Mouse (Mus musculus): ENCODE data around the gene Cep85l. TPM values are rescaled to one million over a fixed set of nuclear protein-coding genes. Genes with fewer than 3 reads are reported as not detected.

Gene Cep85l
- total and polyA plus RNA-seq, 2 experiments, result 3.9 to 30.8 TPM

DNA sequence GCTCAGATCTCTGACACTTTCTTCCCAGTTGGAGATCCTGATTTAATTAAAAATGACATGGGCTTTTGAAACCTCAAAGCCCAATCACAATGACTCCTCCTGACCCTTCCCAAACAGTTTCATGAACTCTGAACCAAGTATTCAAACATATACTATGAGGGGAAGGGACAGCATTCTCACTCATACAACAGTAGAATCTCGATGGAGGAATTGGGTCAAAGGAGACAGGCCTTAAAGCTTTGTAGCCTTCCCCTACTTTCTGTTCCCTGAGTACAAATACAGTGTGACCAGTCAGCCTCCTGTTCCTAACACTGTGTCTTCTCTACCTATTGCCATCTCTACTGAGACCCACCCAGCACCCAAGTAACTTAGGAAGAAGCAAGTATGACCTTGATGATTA is 117.7 kb downstream of the Cep85l start:
- no peaks in the 10 kb centered on the region for H3K36me3 ChIP-seq (ENCODE audit: control insufficient read depth, insufficient read depth, low read length)
- WGBS, result 54% methylated on average over 1 of the region's 1 CpGs
- no peak for DNase-seq (ENCODE audit: extremely low read depth, low read depth, low spot score)
- H3K4me1 ChIP-seq (ENCODE audit: control insufficient read depth, insufficient read depth, low read length), result no peaks in the 10 kb centered on the region
- no peak overlapping the region for H3K27ac ChIP-seq (replicated peaks; ENCODE audit: insufficient read depth, low read depth, low read length)
- TF ChIP-seq POLR2A (IDR thresholded peaks at IDR 0.05; ENCODE audit: extremely low read depth, insufficient read depth, low read length) (no peak), CTCF (IDR thresholded peaks at IDR 0.05; ENCODE audit: low read depth, low read length) (no peak)
- H3K9ac ChIP-seq (ENCODE audit: low read depth, low read length), result no peak overlapping the region
- H3K79me2 ChIP-seq (ENCODE audit: control insufficient read depth, insufficient read depth, low read length), result no peaks in the 10 kb centered on the region
- H3K4me3 ChIP-seq (ENCODE audit: insufficient read depth, low read depth, low read length), result no peak overlapping the region
- H3K27me3 ChIP-seq (ENCODE audit: control insufficient read depth, insufficient read depth, low read length), result no peaks in the 10 kb centered on the region

DNA sequence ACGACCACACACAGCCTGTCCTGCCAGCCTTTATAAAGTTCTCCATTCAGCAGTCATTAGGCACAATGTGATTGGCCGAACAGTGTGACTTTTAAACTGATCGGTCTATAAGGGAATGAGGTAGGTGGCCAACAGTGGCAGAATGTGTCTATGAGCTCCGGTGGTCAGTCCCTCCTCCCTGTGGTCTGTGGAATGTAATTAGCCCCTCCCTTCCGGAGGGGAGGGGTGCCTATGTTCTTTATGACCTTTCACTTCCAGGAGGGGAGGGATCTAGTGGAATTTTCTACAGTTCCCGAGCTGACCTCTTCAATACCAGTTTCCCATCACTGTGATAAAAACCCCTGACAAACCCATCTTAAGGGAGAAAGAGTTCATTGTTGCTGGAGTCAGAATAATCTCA is 144.4 kb downstream of the Cep85l start:
- WGBS, result 70% methylated on average over 6 of the region's 6 CpGs
- no peak for DNase-seq (ENCODE audit: extremely low read depth, low read depth, low spot score)
- Histone ChIP-seq H3K27ac (replicated peaks; ENCODE audit: insufficient read depth, low read depth, low read length) (no peak overlapping the region), H3K27me3 (ENCODE audit: control insufficient read depth, insufficient read depth, low read length) (no peaks in the 10 kb centered on the region), H3K79me2 (ENCODE audit: control insufficient read depth, insufficient read depth, low read length) (no peaks in the 10 kb centered on the region), H3K9ac (ENCODE audit: low read depth, low read length) (no peak overlapping the region), H3K4me3 (ENCODE audit: insufficient read depth, low read depth, low read length) (no peak overlapping the region), H3K36me3 (ENCODE audit: control insufficient read depth, insufficient read depth, low read length) (no peaks in the 10 kb centered on the region), H3K4me1 (ENCODE audit: control insufficient read depth, insufficient read depth, low read length) (no peaks in the 10 kb centered on the region)
- TF ChIP-seq CTCF (IDR thresholded peaks at IDR 0.05; ENCODE audit: low read depth, low read length), result no peak
- TF ChIP-seq POLR2A (IDR thresholded peaks at IDR 0.05; ENCODE audit: extremely low read depth, insufficient read depth, low read length), result no peak

DNA sequence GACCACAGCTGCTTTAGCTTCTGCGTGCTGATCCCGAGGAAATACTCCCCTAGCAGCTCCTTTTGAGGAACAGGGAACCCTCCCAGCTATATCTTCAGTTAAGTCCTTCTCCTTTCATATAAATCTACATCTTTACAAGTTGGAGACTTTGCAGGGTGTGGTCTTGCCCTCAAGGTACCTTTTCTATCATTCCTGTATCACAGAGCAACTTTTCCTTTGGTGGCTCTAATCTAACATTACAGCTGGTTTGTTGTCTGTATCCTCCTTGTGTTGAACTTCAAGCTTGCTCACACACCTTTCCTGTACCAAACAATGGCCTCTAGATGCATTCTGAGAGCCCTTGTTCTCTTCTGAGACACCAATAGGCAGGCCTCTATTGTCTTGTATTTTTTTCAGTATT is 145.1 kb downstream of the Cep85l start:
- Histone ChIP-seq H3K27ac (replicated peaks; ENCODE audit: insufficient read depth, low read depth, low read length) (no peak overlapping the region), H3K36me3 (ENCODE audit: control insufficient read depth, insufficient read depth, low read length) (no peaks in the 10 kb centered on the region), H3K4me1 (ENCODE audit: control insufficient read depth, insufficient read depth, low read length) (no peaks in the 10 kb centered on the region), H3K9ac (ENCODE audit: low read depth, low read length) (no peak overlapping the region), H3K27me3 (ENCODE audit: control insufficient read depth, insufficient read depth, low read length) (no peaks in the 10 kb centered on the region), H3K4me3 (ENCODE audit: insufficient read depth, low read depth, low read length) (no peak overlapping the region), H3K79me2 (ENCODE audit: control insufficient read depth, insufficient read depth, low read length) (no peaks in the 10 kb centered on the region)
- WGBS, result 93% methylated on average over 2 of the region's 2 CpGs
- no peak for DNase-seq (ENCODE audit: extremely low read depth, low read depth, low spot score)
- TF ChIP-seq CTCF (IDR thresholded peaks at IDR 0.05; ENCODE audit: low read depth, low read length) (no peak), POLR2A (IDR thresholded peaks at IDR 0.05; ENCODE audit: extremely low read depth, insufficient read depth, low read length) (no peak)

DNA sequence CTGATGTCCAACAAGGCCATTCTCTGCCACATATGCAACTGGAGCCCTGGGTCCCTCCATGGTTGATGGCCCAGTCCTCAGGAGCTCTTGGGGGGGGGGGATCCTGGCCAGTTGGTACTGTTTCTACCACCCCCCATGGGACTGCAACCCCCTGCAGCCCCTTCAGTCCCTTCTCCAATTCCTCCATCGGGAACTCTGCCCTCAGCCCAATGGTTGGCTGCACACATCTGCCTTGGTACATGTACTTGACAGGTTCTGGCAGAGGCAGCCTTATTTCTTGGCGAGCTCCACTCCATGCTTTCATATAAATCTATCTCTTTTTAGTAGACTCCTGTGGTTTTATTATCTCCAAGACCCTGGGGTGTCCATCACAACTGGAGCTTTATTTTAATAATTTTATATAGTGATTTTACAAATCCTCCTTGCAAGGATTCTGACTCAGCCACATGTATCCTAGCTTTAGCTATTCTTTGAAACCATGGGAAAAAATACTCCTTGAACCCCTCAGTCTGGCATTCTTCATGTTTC is 145.6 kb downstream of the Cep85l start:
- H3K79me2 ChIP-seq (ENCODE audit: control insufficient read depth, insufficient read depth, low read length), result no peaks in the 10 kb centered on the region
- TF ChIP-seq POLR2A (IDR thresholded peaks at IDR 0.05; ENCODE audit: extremely low read depth, insufficient read depth, low read length), result no peak
- no peak for TF ChIP-seq CTCF (IDR thresholded peaks at IDR 0.05; ENCODE audit: low read depth, low read length)
- no peak overlapping the region for H3K9ac ChIP-seq (ENCODE audit: low read depth, low read length)
- WGBS, result 87% methylated on average over 2 of the region's 2 CpGs
- no peaks in the 10 kb centered on the region for H3K36me3 ChIP-seq (ENCODE audit: control insufficient read depth, insufficient read depth, low read length)
- H3K27ac ChIP-seq (replicated peaks; ENCODE audit: insufficient read depth, low read depth, low read length), result no peak overlapping the region
- no peaks in the 10 kb centered on the region for H3K4me1 ChIP-seq (ENCODE audit: control insufficient read depth, insufficient read depth, low read length)
- no peak for DNase-seq (ENCODE audit: extremely low read depth, low read depth, low spot score)
- no peak overlapping the region for H3K4me3 ChIP-seq (ENCODE audit: insufficient read depth, low read depth, low read length)
- H3K27me3 ChIP-seq (ENCODE audit: control insufficient read depth, insufficient read depth, low read length), result no peaks in the 10 kb centered on the region

DNA sequence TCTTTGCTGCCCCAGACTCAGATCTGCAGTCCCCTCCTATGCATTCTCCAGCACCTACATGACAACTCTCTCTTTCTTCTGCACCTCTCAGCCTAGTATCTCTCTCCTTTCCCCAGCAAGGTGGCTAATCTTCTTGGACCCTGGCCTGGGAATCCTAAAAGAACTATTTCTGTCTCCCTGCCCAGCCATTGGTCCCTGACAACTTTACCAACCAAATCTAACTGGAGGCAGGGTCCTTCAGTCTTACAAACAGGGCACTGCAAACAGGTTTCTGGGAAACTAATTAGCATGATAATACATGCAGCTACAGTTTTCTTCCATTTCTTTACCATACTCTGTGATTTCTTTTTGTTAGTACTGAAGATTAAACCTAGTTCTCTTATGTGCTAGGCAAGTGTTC is 148.9 kb downstream of the Cep85l start:
- Histone ChIP-seq H3K27me3 (ENCODE audit: control insufficient read depth, insufficient read depth, low read length) (no peaks in the 10 kb centered on the region), H3K4me3 (ENCODE audit: insufficient read depth, low read depth, low read length) (no peak overlapping the region), H3K27ac (replicated peaks; ENCODE audit: insufficient read depth, low read depth, low read length) (no peak overlapping the region), H3K36me3 (ENCODE audit: control insufficient read depth, insufficient read depth, low read length) (no peaks in the 10 kb centered on the region), H3K79me2 (ENCODE audit: control insufficient read depth, insufficient read depth, low read length) (no peaks in the 10 kb centered on the region), H3K4me1 (ENCODE audit: control insufficient read depth, insufficient read depth, low read length) (no peaks in the 10 kb centered on the region), H3K9ac (ENCODE audit: low read depth, low read length) (no peak overlapping the region)
- TF ChIP-seq POLR2A (IDR thresholded peaks at IDR 0.05; ENCODE audit: extremely low read depth, insufficient read depth, low read length), result no peak
- TF ChIP-seq CTCF (IDR thresholded peaks at IDR 0.05; ENCODE audit: low read depth, low read length), result no peak
- no peak for DNase-seq (ENCODE audit: extremely low read depth, low read depth, low spot score)

DNA sequence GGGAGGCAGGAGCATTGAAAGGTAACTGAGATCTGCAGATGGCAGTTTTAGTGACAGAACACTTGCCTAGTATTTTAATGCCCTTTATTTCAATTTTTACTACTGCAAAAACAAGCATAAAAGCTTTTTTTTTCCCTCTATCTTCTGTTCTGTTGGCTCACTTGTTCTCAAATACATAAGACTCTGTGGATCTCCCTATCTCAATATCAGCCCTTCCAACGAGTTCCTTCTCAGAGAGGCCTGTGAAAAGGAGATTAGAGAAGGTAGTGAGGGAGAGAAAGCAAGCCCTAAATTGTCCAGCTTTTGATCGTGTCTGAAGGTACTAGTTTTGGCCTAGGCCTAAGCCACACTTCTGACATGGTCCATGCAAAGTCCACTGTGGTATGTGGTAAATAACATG is 150.6 kb downstream of the Cep85l start:
- H3K27ac ChIP-seq (replicated peaks; ENCODE audit: insufficient read depth, low read depth, low read length), result no peak overlapping the region
- no peak overlapping the region for H3K9ac ChIP-seq (ENCODE audit: low read depth, low read length)
- H3K36me3 ChIP-seq (ENCODE audit: control insufficient read depth, insufficient read depth, low read length), result no peaks in the 10 kb centered on the region
- H3K4me1 ChIP-seq (ENCODE audit: control insufficient read depth, insufficient read depth, low read length), result no peaks in the 10 kb centered on the region
- H3K79me2 ChIP-seq (ENCODE audit: control insufficient read depth, insufficient read depth, low read length), result no peaks in the 10 kb centered on the region
- H3K27me3 ChIP-seq (ENCODE audit: control insufficient read depth, insufficient read depth, low read length), result no peaks in the 10 kb centered on the region
- 71% methylated on average over 2 of the region's 2 CpGs for WGBS
- no peak overlapping the region for H3K4me3 ChIP-seq (ENCODE audit: insufficient read depth, low read depth, low read length)
- no peak for DNase-seq (ENCODE audit: extremely low read depth, low read depth, low spot score)
- no peak for TF ChIP-seq POLR2A (IDR thresholded peaks at IDR 0.05; ENCODE audit: extremely low read depth, insufficient read depth, low read length)
- no peak for TF ChIP-seq CTCF (IDR thresholded peaks at IDR 0.05; ENCODE audit: low read depth, low read length)

Other genes with a start within 250 kb of the Cep85l start
- 0.09 and 0.27 TPM in 2 replicates for gene Pln, start 42.3 kb downstream of the Cep85l start, total RNA-seq (2014; rRNA removed)
- not detected in 2 replicates for gene Pln, start 42.3 kb downstream of the Cep85l start, polyA plus RNA-seq (2012; rRNA removed)
- gene Asf1a, start 216.8 kb upstream of the Cep85l start, total RNA-seq (2014; rRNA removed), result 10.5 and 11.2 TPM in 2 replicates
- 2.2 and 3.1 TPM in 2 replicates for gene Asf1a, start 216.8 kb upstream of the Cep85l start, polyA plus RNA-seq (2012; rRNA removed)

Measured in liver, adult 2 months (tissue).